ENCODE assay signal across 24 mouse cellular contexts in the genomic region with DNA sequence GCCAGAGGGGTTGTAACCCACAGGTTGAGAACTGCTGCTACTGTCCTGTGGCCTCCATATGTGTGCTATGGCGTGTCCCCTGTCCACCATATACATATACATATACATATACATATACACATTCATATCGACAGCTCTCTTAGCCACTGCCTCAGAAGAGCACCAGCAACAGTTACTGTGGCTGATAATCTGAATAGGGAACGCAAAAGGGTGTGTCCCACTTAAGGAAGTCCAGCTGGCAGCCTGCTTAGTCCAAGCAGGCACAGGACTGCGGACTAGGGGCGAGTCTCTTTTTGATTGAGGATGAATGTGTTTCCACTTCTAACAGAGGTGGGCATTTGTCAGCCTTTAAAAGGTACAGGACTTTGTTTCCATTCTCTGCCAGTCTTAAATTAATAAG. TPM values are rescaled to one million over a fixed set of nuclear protein-coding genes. Genes with fewer than 3 reads are reported as not detected.
A peak's percentile ranks its signal among the peaks of the same experiment; 100 is the strongest.
DNase-seq lines count a peak whose midpoint lies in the region; ATAC-seq lines count a peak whose summit lies in the region.
"Had no signal": no experiment of that assay in that cellular context is flagged by ENCODE, and none has a peak within 500 bp of the region (broad histone marks: within the 10 kb centered on the region; RNA-seq: fewer than 3 reads in every experiment).

No protein-coding gene starts in this region.

- no peak overlapping the region; the same call in 1 of the 2 replicates for H3K9ac ChIP-seq in liver, embryonic 15.5 days
- H3K9ac ChIP-seq in intestine, embryonic 16.5 days (ENCODE audit: low read depth, low read length), result no peak overlapping the region
- H3K9ac ChIP-seq: hindbrain, embryonic 12.5 days; midbrain, embryonic 15.5 days; neural tube, embryonic 12.5 days had no signal

- H3K27me3 ChIP-seq in liver, embryonic 15.5 days, result no peaks in the 10 kb centered on the region
- H3K27me3 ChIP-seq in intestine, embryonic 16.5 days (replicated peaks; ENCODE audit: control insufficient read depth, insufficient read depth, low read length), result no peaks in the 10 kb centered on the region
- H3K27me3 ChIP-seq: CH12.LX; midbrain, embryonic 15.5 days; neural tube, embryonic 12.5 days had no signal

- no peaks in the 10 kb centered on the region for H3K9me3 ChIP-seq in liver, embryonic 15.5 days (replicated peaks)
- no peaks in the 10 kb centered on the region for H3K9me3 ChIP-seq in intestine, embryonic 16.5 days (ENCODE audit: control insufficient read depth, low read length)
- H3K9me3 ChIP-seq: G1E; hindbrain, embryonic 12.5 days; midbrain, embryonic 15.5 days; neural tube, embryonic 12.5 days had no signal

- peak overlapping the region; percentile 86 for H3K27ac ChIP-seq in liver, embryonic 15.5 days (replicated peaks)
- H3K27ac ChIP-seq in intestine, embryonic 16.5 days (ENCODE audit: low read length), result no peak overlapping the region
- H3K27ac ChIP-seq: hindbrain, embryonic 12.5 days; kidney, postnatal 0 days; midbrain, embryonic 15.5 days; neural tube, embryonic 12.5 days had no signal

- H3K4me1 ChIP-seq in liver, embryonic 15.5 days (replicated peaks), result peaks cover 55% of the 10 kb centered on the region
- peaks cover 7% of the 10 kb centered on the region for H3K4me1 ChIP-seq in intestine, embryonic 16.5 days (ENCODE audit: control insufficient read depth, insufficient read depth, low read length)

- peak; percentile 28 for DNase-seq in lung, postnatal 36 days
- no peak for DNase-seq in lung, postnatal 10 days
- no peak for DNase-seq in left cerebral cortex, adult 18-20 months (ENCODE audit: low spot score in 2 of 2)
- DNase-seq: adrenal gland, adult 8-10 months; B cell, adult 2 months; cerebellum, adult 8-10 months; kidney, adult 2 months; layer of hippocampus, adult 9-11 months; lung, adult 18-20 months; lung, postnatal 14 days; right cerebral cortex, postnatal 25 days; thymus, postnatal 14 days had no signal

- peaks cover 68% of the 10 kb centered on the region for H3K36me3 ChIP-seq in liver, embryonic 15.5 days (replicated peaks)
- H3K36me3 ChIP-seq in intestine, embryonic 16.5 days (ENCODE audit: control insufficient read depth, insufficient read depth, low read length), result no peaks in the 10 kb centered on the region
- H3K36me3 ChIP-seq: hindbrain, embryonic 12.5 days; midbrain, embryonic 15.5 days; neural tube, embryonic 12.5 days had no signal

- no peak overlapping the region for H3K4me3 ChIP-seq in liver, embryonic 15.5 days (replicated peaks)
- no peak overlapping the region for H3K4me3 ChIP-seq in intestine, embryonic 16.5 days (ENCODE audit: low read length)
- H3K4me3 ChIP-seq: hindbrain, embryonic 12.5 days; midbrain, embryonic 15.5 days; neural tube, embryonic 12.5 days had no signal

- H3K4me2 ChIP-seq in liver, embryonic 15.5 days, result peak overlapping the region; percentile 61
- H3K4me2 ChIP-seq in intestine, embryonic 16.5 days (ENCODE audit: low read depth, low read length), result no peak overlapping the region
- H3K4me2 ChIP-seq: hindbrain, embryonic 12.5 days; midbrain, embryonic 15.5 days; neural tube, embryonic 12.5 days had no signal

- ATAC-seq in erythroid progenitor cell, adult 5-6 weeks (replicated peaks; ENCODE audit: low FRiP score, poor library complexity, severe bottlenecking), result peak; percentile 81
- ATAC-seq in liver, embryonic 15.5 days (ENCODE audit: insufficient read depth), result peak; percentile 63; the same call in 1 of the 2 replicates
- no peak for ATAC-seq in intestine, embryonic 16.5 days
- ATAC-seq in cerebellum, adult (ENCODE audit: insufficient number of reproducible peaks, low FRiP score, low TSS enrichment), result no peak
- ATAC-seq: activated CD4-positive, CD25-positive, alpha-beta regulatory T cell, adult 4 months; forebrain, embryonic 16.5 days; midbrain, embryonic 15.5 days had no signal

- 21% methylated on average over 5 of the region's 5 CpGs for WGBS in liver, embryonic 15.5 days (ENCODE audit: insufficient replicate concordance)
- WGBS in intestine, embryonic 16.5 days, result 76% methylated on average over 5 of the region's 5 CpGs

RNA-seq across cellular contexts. Expression of a gene that starts 22.0 kb away (rescaled TPM):
- total RNA-seq in erythroid progenitor cell, adult 5-6 weeks (2015; ENCODE audit: low replicate concordance), result 112 and 113 TPM in 2 replicates
- 325 and 377 TPM in 2 replicates for total RNA-seq in erythroid progenitor cell, adult 5-6 weeks (2017; ENCODE audit: low replicate concordance)
- 17.4 and 20.4 TPM in 2 replicates for polyA plus RNA-seq in liver, embryonic 15.5 days (2015; fragmentation: Nextera tagmentation; extraction: Ambion mirVana)
- total RNA-seq in left cerebral cortex, adult 18-20 months (2021), result 10 to 100 TPM; 19.3 to 20.7 TPM
- polyA plus RNA-seq in intestine, embryonic 16.5 days (2015; fragmentation: Nextera tagmentation; extraction: Ambion mirVana), result 28.7 and 36.9 TPM in 2 replicates

RNA-seq across cellular contexts. Expression of a gene that starts 29.3 kb away (rescaled TPM):
- total RNA-seq in erythroid progenitor cell, adult 5-6 weeks (2015; ENCODE audit: low replicate concordance), result 54.1 and 134 TPM in 2 replicates
- total RNA-seq in erythroid progenitor cell, adult 5-6 weeks (2017; ENCODE audit: low replicate concordance), result 76.9 and 109 TPM in 2 replicates
- polyA plus RNA-seq in liver, embryonic 15.5 days (2015; fragmentation: Nextera tagmentation; extraction: Ambion mirVana), result 28.4 and 30.0 TPM in 2 replicates
- total RNA-seq in left cerebral cortex, adult 18-20 months (2021), result under 1 TPM; 0.58 to 0.96 TPM
- polyA plus RNA-seq in intestine, embryonic 16.5 days (2015; fragmentation: Nextera tagmentation; extraction: Ambion mirVana), result 28.4 and 30.0 TPM in 2 replicates

Comparison
In these comparisons a context has a peak if more than half of its experiments do, and no peak if none do; other contexts are left out.
1. ATAC-seq: peak in erythroid progenitor cell, adult 5-6 weeks (single experiment) and liver, embryonic 15.5 days (single experiment); none in intestine, embryonic 16.5 days (single experiment) and cerebellum, adult (single experiment).
2. RNA of a gene that starts 22.0 kb away (total RNA-seq): 112 to 377 TPM in erythroid progenitor cell, adult 5-6 weeks; 19.3 to 20.7 TPM in left cerebral cortex, adult 18-20 months; every median in the first group is over 4 times any median in the second.
3. RNA of a gene that starts 29.3 kb away (total RNA-seq): 54.1 to 134 TPM in erythroid progenitor cell, adult 5-6 weeks; 0.58 to 0.96 TPM in left cerebral cortex, adult 18-20 months; every median in the first group is over 10 times any median in the second.